Mouse (Mus musculus) thymus, postnatal 25 days (tissue): ENCODE data around the gene Adgrv1.
"Not testable (repeated sequence)": the region's sequence is repeated elsewhere in the genome, so short reads cannot be mapped to it uniquely, and the experiment has no call there.

Experiments used
- DNase-seq: peaks from one replicate; pipeline ENCODE4 v3.0.0; 2022

The Adgrv1 gene

GRCm38 (mm10) chr13:81328181-81328580 is 304.8 kb downstream of the Adgrv1 start:
- no peak for DNase-seq

- no peak for DNase-seq
Measured at GRCm38 (mm10) chr13:81325606-81326215, 307.2 kb downstream of the Adgrv1 start.

GRCm38 (mm10) chr13:81323546-81324316 is 309.2 kb downstream of the Adgrv1 start:
- DNase-seq: no peak

- DNase-seq: no peak
Measured at GRCm38 (mm10) chr13:81316581-81316980, 316.4 kb downstream of the Adgrv1 start.

GRCm38 (mm10) chr13:81314306-81315120 is 318.4 kb downstream of the Adgrv1 start:
- DNase-seq: no peak

GRCm38 (mm10) chr13:81312148-81312547 is 320.8 kb downstream of the Adgrv1 start:
- no peak for DNase-seq

GRCm38 (mm10) chr13:81300851-81301250 is 332.1 kb downstream of the Adgrv1 start:
- no peak for DNase-seq

GRCm38 (mm10) chr13:81294106-81294505 is 338.8 kb downstream of the Adgrv1 start:
- no peak for DNase-seq

GRCm38 (mm10) chr13:81282193-81282592 is 350.8 kb downstream of the Adgrv1 start:
- no peak for DNase-seq

- no peak for DNase-seq
Measured at GRCm38 (mm10) chr13:81280650-81281229, 352.2 kb downstream of the Adgrv1 start.

- DNase-seq: no peak
Measured at GRCm38 (mm10) chr13:81279351-81279736, 353.6 kb downstream of the Adgrv1 start.

GRCm38 (mm10) chr13:81278669-81279350 is 354.1 kb downstream of the Adgrv1 start:
- DNase-seq: no peak

- DNase-seq: no peak
Measured at GRCm38 (mm10) chr13:81273837-81274236, 359.1 kb downstream of the Adgrv1 start.

- no peak for DNase-seq
Measured at GRCm38 (mm10) chr13:81270396-81270795, 362.6 kb downstream of the Adgrv1 start.

GRCm38 (mm10) chr13:81269056-81269455 is 363.9 kb downstream of the Adgrv1 start:
- no peak for DNase-seq

- DNase-seq: not testable (repeated sequence)
Measured at GRCm38 (mm10) chr13:81267489-81267888, 365.5 kb downstream of the Adgrv1 start.

- DNase-seq: no peak
Measured at GRCm38 (mm10) chr13:81264465-81264864, 368.5 kb downstream of the Adgrv1 start.

GRCm38 (mm10) chr13:81241181-81241580 is 391.8 kb downstream of the Adgrv1 start:
- DNase-seq: no peak

- no peak for DNase-seq
Measured at GRCm38 (mm10) chr13:81239836-81240235, 393.1 kb downstream of the Adgrv1 start.

- DNase-seq: no peak
Measured at GRCm38 (mm10) chr13:81239427-81239826, 393.5 kb downstream of the Adgrv1 start.

GRCm38 (mm10) chr13:81238855-81239254 is 394.1 kb downstream of the Adgrv1 start:
- no peak for DNase-seq

- no peak for DNase-seq
Measured at GRCm38 (mm10) chr13:81237947-81238346, 395.0 kb downstream of the Adgrv1 start.
